Mouse (Mus musculus) embryonic facial prominence, embryonic 12.5 days (tissue): ENCODE measurements at regions not wholly inside any gene's neighbourhood (a gene's known extent, or its start where the extent isn't known, plus 50 kb on each side); places are given as distances from the start of the nearest gene placed in this dataset.

Experiments
- ATAC-seq: fragments of 200-750 bp; cut with Nextera tagmentation; 2 replicates; pipeline ENCODE4 v1.8.0; 2017; ENCODE audit not compliant: insufficient number of reproducible peaks, insufficient read depth, low FRiP score, low TSS enrichment
- H3K27ac ChIP-seq: fragments of 300-500 bp; sonication (generic); 2 replicates; pipeline ENCODE4 v1.5.1; 2016; ENCODE audit warnings: mild to moderate bottlenecking
- H3K27me3 ChIP-seq: fragments of 300-500 bp; sonication (generic); 2 replicates; pipeline ENCODE4 v1.6.1; 2016; ENCODE audit warnings: mild to moderate bottlenecking, moderate library complexity
- H3K36me3 ChIP-seq: fragments of 300-500 bp; sonication (generic); 2 replicates; pipeline ENCODE4 v1.6.1; 2016; ENCODE audit warnings: mild to moderate bottlenecking
- H3K4me1 ChIP-seq: fragments of 300-500 bp; sonication (generic); 2 replicates; pipeline ENCODE4 v1.6.1; 2016
- H3K4me2 ChIP-seq: fragments of 300-500 bp; sonication (generic); replicated peaks from 2 replicates; pipeline ENCODE4 v1.6.1; 2016; ENCODE audit warnings: mild to moderate bottlenecking, moderate library complexity
- H3K4me3 ChIP-seq: fragments of 300-500 bp; sonication (generic); 2 replicates; pipeline ENCODE4 v1.5.1; 2016; ENCODE audit warnings: mild to moderate bottlenecking
- H3K9ac ChIP-seq: fragments of 300-500 bp; sonication (generic); 2 replicates; pipeline ENCODE4 v1.6.1; 2016; ENCODE audit warnings: mild to moderate bottlenecking, moderate library complexity
- H3K9me3 ChIP-seq: fragments of 300-500 bp; sonication (generic); 2 replicates; pipeline ENCODE4 v1.6.1; 2016; ENCODE audit warnings: mild to moderate bottlenecking, moderate library complexity
- WGBS: fragments of 180-500 bp; shearing (Covaris S2); methylation state at CpG from one replicate; pipeline ENCODE4 v1.1.7; 2016; 5-methylcytosine and 5-hydroxymethylcytosine counted together

DNA sequence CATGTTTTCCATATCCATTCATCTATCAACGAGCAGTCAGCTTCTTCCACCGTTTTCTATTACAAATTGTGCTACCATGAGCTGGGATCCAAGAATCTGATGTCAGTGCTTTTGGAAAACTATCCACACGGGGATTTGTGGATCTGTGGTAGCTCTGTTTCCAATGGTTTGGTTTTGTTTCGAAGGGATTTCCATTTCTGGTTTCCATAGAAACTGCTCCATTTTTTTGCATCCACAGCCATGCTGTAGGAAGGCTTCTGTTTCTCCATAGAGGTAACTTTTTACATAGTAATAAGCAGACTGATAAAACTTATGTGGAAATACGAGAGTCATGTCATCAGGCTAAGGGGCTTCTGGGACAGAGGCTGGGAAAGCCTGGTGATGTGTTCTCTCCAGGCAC lies 76.1 kb upstream of the Cachd1 start:
- WGBS = 56% methylated on average over 5 of the region's 5 CpGs
- Histone ChIP-seq H3K9ac (no peak overlapping the region), H3K27me3 (no peaks in the 10 kb centered on the region), H3K27ac (no peak overlapping the region), H3K36me3 (no peaks in the 10 kb centered on the region), H3K4me2 (no peak overlapping the region), H3K4me3 (no peak overlapping the region), H3K9me3 (no peaks in the 10 kb centered on the region), H3K4me1 (peaks cover 5% of the 10 kb centered on the region; the same call in 1 of the 2 replicates)
- ATAC-seq = no peak

DNA sequence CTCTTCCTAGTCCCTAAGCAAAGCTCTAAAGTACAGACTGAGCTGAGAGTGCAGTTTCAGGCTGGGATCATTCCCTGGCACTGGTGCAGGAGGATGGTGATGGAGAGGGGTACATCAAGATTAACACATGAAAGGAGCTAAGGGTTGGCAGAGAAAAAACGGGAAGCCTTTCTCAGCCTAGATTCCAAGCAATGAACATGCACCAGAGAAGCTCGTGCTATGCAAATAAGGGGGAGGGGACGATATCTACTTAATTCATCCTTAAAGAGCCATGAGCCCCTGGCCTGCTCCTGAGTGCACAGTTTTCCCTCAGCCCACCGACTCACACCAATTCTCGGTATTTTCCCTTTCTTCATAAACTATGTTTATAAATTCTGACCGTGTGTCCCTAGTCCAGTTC lies 70.5 kb upstream of the Cachd1 start:
- no peak for ATAC-seq
- Histone ChIP-seq H3K27ac (no peak overlapping the region), H3K9ac (no peak overlapping the region), H3K27me3 (no peaks in the 10 kb centered on the region), H3K4me3 (no peak overlapping the region), H3K4me1 (peaks cover 10% of the 10 kb centered on the region; the same call in 1 of the 2 replicates), H3K4me2 (no peak overlapping the region), H3K36me3 (no peaks in the 10 kb centered on the region), H3K9me3 (no peaks in the 10 kb centered on the region)
- 35% methylated on average over 6 of the region's 6 CpGs for WGBS

DNA sequence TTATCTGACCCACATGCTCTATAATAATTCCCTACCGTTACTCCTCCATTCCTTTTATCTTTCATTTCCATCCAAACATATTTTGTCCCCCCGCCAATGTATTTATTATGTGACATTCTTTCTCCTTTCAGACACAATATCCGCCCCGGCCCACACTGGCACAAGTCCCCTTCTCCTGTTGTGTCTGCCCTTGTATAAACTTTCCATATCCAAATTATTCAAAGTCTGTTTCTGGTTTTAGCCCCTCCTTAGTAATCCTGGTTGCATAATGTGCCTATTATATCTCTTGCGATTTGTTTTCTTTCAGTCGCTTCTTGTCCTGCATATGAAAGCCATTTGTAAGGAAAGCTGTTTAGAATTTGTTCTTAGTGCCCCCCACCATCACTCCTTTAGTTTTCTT lies 69.3 kb upstream of the Cachd1 start:
- no peaks in the 10 kb centered on the region for H3K9me3 ChIP-seq
- peaks cover 10% of the 10 kb centered on the region; the same call in 1 of the 2 replicates for H3K4me1 ChIP-seq
- no peak overlapping the region for H3K9ac ChIP-seq
- H3K27me3 ChIP-seq = no peaks in the 10 kb centered on the region
- WGBS = 40% methylated on average over 6 of the region's 6 CpGs
- H3K4me3 ChIP-seq = no peak overlapping the region
- no peak overlapping the region for H3K4me2 ChIP-seq
- no peak for ATAC-seq
- peak overlapping the region; percentile 65; the same call in 1 of the 2 replicates for H3K27ac ChIP-seq
- H3K36me3 ChIP-seq = no peaks in the 10 kb centered on the region

- H3K27ac ChIP-seq = no peak overlapping the region
- H3K27me3 ChIP-seq = no peaks in the 10 kb centered on the region
- H3K4me3 ChIP-seq = no peak overlapping the region
- no peaks in the 10 kb centered on the region for H3K9me3 ChIP-seq
- no peak overlapping the region for H3K4me2 ChIP-seq
- 91% methylated on average over 5 of the region's 5 CpGs for WGBS
- peaks cover 10% of the 10 kb centered on the region; the same call in 1 of the 2 replicates for H3K4me1 ChIP-seq
- no peak overlapping the region for H3K9ac ChIP-seq
- no peaks in the 10 kb centered on the region for H3K36me3 ChIP-seq
- no peak for ATAC-seq
Observed at GRCm38 (mm10) chr4:100708247-100708646, 68.2 kb upstream of the Cachd1 start.

DNA sequence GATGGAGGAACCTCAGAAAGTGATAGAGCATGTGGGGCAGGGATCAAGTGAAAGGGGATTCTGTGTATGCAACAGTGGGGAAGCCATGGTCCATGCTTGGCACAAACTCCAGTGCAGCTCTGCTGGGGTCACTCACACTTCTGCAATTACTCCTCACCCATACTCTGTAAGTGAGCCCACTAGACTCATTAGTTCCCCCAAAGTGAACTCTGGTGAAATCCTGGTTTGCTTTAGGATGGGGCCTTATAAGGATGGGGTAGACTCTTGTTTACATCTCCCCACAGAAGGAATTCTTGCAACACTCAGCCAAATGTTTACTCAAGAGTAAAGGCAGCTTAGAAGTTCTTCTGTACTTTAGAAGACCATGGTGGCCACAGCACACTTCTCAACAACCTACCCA lies 62.2 kb upstream of the Cachd1 start:
- Histone ChIP-seq H3K4me2 (no peak overlapping the region), H3K36me3 (no peaks in the 10 kb centered on the region)

GRCm38 (mm10) chr4:100717601-100718000 lies 58.9 kb upstream of the Cachd1 start:
- no peak overlapping the region for H3K9ac ChIP-seq
- no peaks in the 10 kb centered on the region for H3K27me3 ChIP-seq
- WGBS = 87% methylated on average over 9 of the region's 9 CpGs
- no peak overlapping the region for H3K27ac ChIP-seq
- no peaks in the 10 kb centered on the region for H3K4me1 ChIP-seq
- no peak overlapping the region for H3K4me3 ChIP-seq
- no peaks in the 10 kb centered on the region for H3K36me3 ChIP-seq
- H3K9me3 ChIP-seq = no peaks in the 10 kb centered on the region
- ATAC-seq = no peak
- H3K4me2 ChIP-seq = no peak overlapping the region

More for the DNA sequence above, 62.2 kb upstream of the Cachd1 start:
- no peak overlapping the region for H3K4me3 ChIP-seq
- H3K4me1 ChIP-seq = no peaks in the 10 kb centered on the region
- H3K27me3 ChIP-seq = no peaks in the 10 kb centered on the region
- ATAC-seq = no peak
- H3K9ac ChIP-seq = no peak overlapping the region
- H3K9me3 ChIP-seq = no peaks in the 10 kb centered on the region
- no peak overlapping the region for H3K27ac ChIP-seq

GRCm38 (mm10) chr4:100722532-100722931 lies 53.9 kb upstream of the Cachd1 start:
- Histone ChIP-seq H3K4me3 (no peak overlapping the region), H3K9ac (no peak overlapping the region), H3K9me3 (no peaks in the 10 kb centered on the region), H3K4me2 (no peak overlapping the region), H3K36me3 (no peaks in the 10 kb centered on the region), H3K4me1 (no peaks in the 10 kb centered on the region), H3K27ac (no peak overlapping the region), H3K27me3 (no peaks in the 10 kb centered on the region)
- 23% methylated on average over 9 of the region's 9 CpGs for WGBS
- ATAC-seq = no peak

DNA sequence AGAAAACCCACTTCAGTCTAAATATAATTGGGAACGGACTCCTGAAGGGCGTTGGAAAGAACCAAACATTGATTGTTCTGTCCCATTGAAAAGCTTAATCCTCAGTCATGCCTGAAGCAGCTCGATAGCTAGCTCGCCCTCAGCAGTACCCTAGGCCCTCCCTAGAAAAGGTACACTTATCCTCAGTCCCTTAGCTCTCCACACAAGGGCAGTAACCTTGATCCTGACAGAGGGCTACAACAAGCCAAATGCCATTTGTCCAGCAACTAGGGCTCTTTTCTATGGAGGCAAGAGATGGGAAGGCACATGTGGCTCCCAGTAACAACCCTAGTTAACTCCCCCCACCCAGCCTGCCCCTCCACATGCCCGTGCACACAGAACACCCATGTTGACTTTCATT lies 53.4 kb upstream of the Cachd1 start:
- no peak overlapping the region for H3K4me2 ChIP-seq
- no peaks in the 10 kb centered on the region for H3K27me3 ChIP-seq
- no peaks in the 10 kb centered on the region for H3K9me3 ChIP-seq
- no peak overlapping the region for H3K4me3 ChIP-seq
- no peaks in the 10 kb centered on the region for H3K36me3 ChIP-seq
- WGBS = 69% methylated on average over 5 of the region's 5 CpGs
- no peak for ATAC-seq
- H3K27ac ChIP-seq = no peak overlapping the region
- H3K4me1 ChIP-seq = no peaks in the 10 kb centered on the region
- H3K9ac ChIP-seq = no peak overlapping the region

- 91% methylated on average over 7 of the region's 7 CpGs for WGBS
- Histone ChIP-seq H3K36me3 (no peaks in the 10 kb centered on the region), H3K9ac (no peak overlapping the region), H3K4me2 (no peak overlapping the region), H3K9me3 (no peaks in the 10 kb centered on the region), H3K27ac (no peak overlapping the region), H3K27me3 (no peaks in the 10 kb centered on the region), H3K4me3 (no peak overlapping the region), H3K4me1 (no peaks in the 10 kb centered on the region)
- no peak for ATAC-seq
Observed at GRCm38 (mm10) chr4:100725811-100726210, 50.7 kb upstream of the Cachd1 start.

DNA sequence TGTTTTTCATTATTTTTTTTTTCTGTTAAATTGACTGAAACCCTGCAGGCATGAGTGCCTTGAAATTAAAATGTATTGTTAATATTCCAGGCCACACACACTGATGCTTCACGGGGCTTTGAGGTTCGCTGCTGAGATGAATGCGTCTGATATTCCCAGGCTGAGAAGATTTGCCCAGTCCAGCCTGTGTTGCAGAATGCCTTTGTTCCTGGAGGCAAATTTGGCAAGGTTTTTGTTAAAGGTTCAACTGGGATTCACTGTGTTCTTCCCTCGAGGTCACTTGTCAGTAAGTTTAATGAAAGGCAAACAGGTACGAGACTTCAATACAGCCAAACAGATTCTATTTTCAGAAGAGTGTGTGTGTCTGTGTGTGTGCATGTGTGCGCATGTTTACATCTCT lies 50.0 kb upstream of the Cachd1 start:
- no peaks in the 10 kb centered on the region for H3K9me3 ChIP-seq
- no peak overlapping the region for H3K9ac ChIP-seq
- WGBS = 74% methylated on average over 6 of the region's 6 CpGs
- H3K4me2 ChIP-seq = no peak overlapping the region
- no peak overlapping the region for H3K27ac ChIP-seq
- ATAC-seq = no peak
- H3K4me1 ChIP-seq = no peaks in the 10 kb centered on the region
- no peaks in the 10 kb centered on the region for H3K36me3 ChIP-seq
- H3K4me3 ChIP-seq = no peak overlapping the region
- H3K27me3 ChIP-seq = no peaks in the 10 kb centered on the region
